Mouse (Mus musculus) intestine, embryonic 14.5 days (tissue): ENCODE results near the gene Gpr3. TPM values are rescaled to one million over a fixed set of nuclear protein-coding genes. Genes with fewer than 3 reads are reported as not detected.

Experiments
- ATAC-seq: fragments of 200-750 bp; cut with Nextera tagmentation; replicated peaks from 2 replicates; pipeline ENCODE4 v1.8.0; 2017; ENCODE audit warnings: low read depth, moderate number of reproducible peaks, moderate TSS enrichment, moderate library complexity; ENCODE audit not compliant: low FRiP score, low TSS enrichment
- DNase-seq: peaks from one replicate; pipeline ENCODE4 v3.0.0-alpha.2; 2018; ENCODE audit warnings: low spot score
- H3K27ac ChIP-seq: fragments of 300-500 bp; sonication (generic); 2 replicates; pipeline ENCODE4 v1.5.1; 2014; ENCODE audit warnings: low read depth, mild to moderate bottlenecking, control low read depth
- H3K27me3 ChIP-seq: fragments of 300-500 bp; sonication (generic); replicated peaks from 2 replicates; pipeline ENCODE4 v1.6.1; 2014; ENCODE audit warnings: low read length, control low read depth; ENCODE audit not compliant: control insufficient read depth, insufficient read depth
- H3K36me3 ChIP-seq: fragments of 300-500 bp; sonication (generic); 2 replicates; pipeline ENCODE4 v1.6.1; 2014; ENCODE audit warnings: low read length, control low read depth; ENCODE audit not compliant: control insufficient read depth, insufficient read depth
- H3K4me1 ChIP-seq: fragments of 300-500 bp; sonication (generic); replicated peaks from 2 replicates; pipeline ENCODE4 v1.6.1; 2014; ENCODE audit warnings: low read length, control low read depth, mixed read lengths; ENCODE audit not compliant: control insufficient read depth, insufficient read depth
- H3K4me2 ChIP-seq: fragments of 300-500 bp; sonication (generic); 2 replicates; pipeline ENCODE4 v1.6.1; 2014; ENCODE audit warnings: low read length
- H3K4me3 ChIP-seq: fragments of 300-500 bp; sonication (generic); 2 replicates; pipeline ENCODE4 v1.5.1; 2014; ENCODE audit warnings: low read depth, low read length, control low read depth, mixed read lengths
- H3K9ac ChIP-seq: fragments of 300-500 bp; sonication (generic); 2 replicates; pipeline ENCODE4 v1.6.1; 2014; ENCODE audit warnings: mild to moderate bottlenecking, low read length
- H3K9me3 ChIP-seq: fragments of 300-500 bp; sonication (generic); 2 replicates; pipeline ENCODE4 v1.6.1; 2016; ENCODE audit warnings: low read length, control low read depth; ENCODE audit not compliant: control insufficient read depth
- WGBS: fragments of 180-500 bp; shearing (Covaris S2); extraction: QIAGEN DNeasy Blood & Tissue Kit; methylation state at CpG from one replicate; pipeline ENCODE4 v1.1.7; 2014; 5-methylcytosine and 5-hydroxymethylcytosine counted together
- polyA plus RNA-seq: library from polyadenylated mRNA; unstranded; fragments of >200 nt; fragmentation: Nextera tagmentation; extraction: Ambion mirVana; gene quantifications from 2 replicates; pipeline ENCODE4 v1.2.1, GENCODE M21; 2014

Gene Gpr3
- polyA plus RNA-seq, 1 experiment from 2014 or later = not detected

GRCm38 (mm10) chr4:133251214-133251613, 38.9 kb upstream of the Gpr3 start:
- no peak for DNase-seq
- H3K4me1 ChIP-seq = peaks cover 6% of the 10 kb centered on the region
- 0 out of 2 replicates have a peak, but pooled peaks have one; percentile 23 for ATAC-seq
- H3K36me3 ChIP-seq = no peaks in the 10 kb centered on the region
- H3K4me3 ChIP-seq = peak overlapping the region; percentile 33
- H3K9me3 ChIP-seq = no peaks in the 10 kb centered on the region
- H3K27ac ChIP-seq = no peak overlapping the region
- peak overlapping the region; percentile 13; the same call in 1 of the 2 replicates for H3K9ac ChIP-seq
- peak overlapping the region; percentile 70 for H3K4me2 ChIP-seq
- under 1% methylated on average over 31 of the region's 31 CpGs for WGBS
- H3K27me3 ChIP-seq = peaks cover 72% of the 10 kb centered on the region

DNA sequence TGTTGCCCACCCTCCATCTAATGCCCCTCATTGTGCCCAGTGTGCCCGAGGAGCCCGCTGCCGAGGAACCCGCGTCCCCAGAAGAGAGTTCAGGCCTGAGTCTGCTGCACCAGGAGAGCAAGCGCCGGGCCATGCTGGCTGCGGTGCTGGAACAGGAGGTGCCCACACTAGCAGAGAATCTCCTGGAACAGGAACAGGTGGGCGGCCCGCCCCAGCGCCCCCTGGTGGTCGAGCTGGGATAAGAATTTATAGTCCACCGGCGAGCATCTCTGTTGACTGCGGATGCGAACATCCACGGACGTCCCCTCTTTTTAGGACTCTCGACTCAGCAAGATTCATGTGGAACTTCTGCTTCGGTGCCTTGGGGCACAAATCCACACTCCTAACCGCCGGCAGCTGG, 38.3 kb upstream of the Gpr3 start:
- peak overlapping the region; percentile 70 for H3K4me2 ChIP-seq
- H3K4me1 ChIP-seq = peaks cover 6% of the 10 kb centered on the region
- no peak overlapping the region for H3K27ac ChIP-seq
- peak; percentile 96 for DNase-seq
- H3K9me3 ChIP-seq = no peaks in the 10 kb centered on the region
- H3K9ac ChIP-seq = no peak overlapping the region
- peak; percentile 28; the same call in 1 of the 2 replicates for ATAC-seq
- 2% methylated on average over 22 of the region's 22 CpGs for WGBS
- H3K27me3 ChIP-seq = peaks cover 69% of the 10 kb centered on the region
- no peaks in the 10 kb centered on the region for H3K36me3 ChIP-seq
- peak overlapping the region; percentile 33 for H3K4me3 ChIP-seq

DNA sequence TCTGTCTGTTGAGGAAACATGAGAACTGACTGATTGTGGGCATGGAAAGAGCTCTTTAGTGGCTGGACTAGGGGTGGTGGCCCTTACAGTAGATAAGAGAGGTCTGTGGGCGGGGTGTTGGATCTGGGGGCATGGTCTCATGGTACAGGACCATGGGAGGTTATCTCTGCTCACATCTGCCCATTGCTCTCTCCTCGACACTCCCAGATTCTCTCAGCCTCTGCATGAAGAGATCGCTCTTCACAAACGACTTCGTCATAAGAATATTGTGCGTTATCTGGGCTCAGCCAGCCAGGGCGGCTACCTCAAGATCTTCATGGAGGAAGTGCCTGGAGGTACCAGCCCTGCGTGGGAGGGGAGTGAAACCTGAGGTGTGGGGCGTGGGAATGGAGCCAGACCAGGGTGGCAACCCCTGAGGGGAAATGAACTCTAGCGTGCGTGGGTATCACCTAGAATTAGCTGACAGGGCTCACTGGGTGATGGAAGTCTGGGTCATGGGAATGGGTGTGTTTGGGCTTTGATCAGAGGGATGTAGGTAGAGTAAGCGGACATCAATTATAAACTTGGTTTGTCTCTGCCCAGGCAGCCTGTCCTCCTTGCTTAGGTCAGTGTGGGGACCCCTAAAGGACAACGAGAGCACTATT, 35.6 kb upstream of the Gpr3 start:
- Histone ChIP-seq H3K9ac (no peak overlapping the region), H3K36me3 (no peaks in the 10 kb centered on the region), H3K27ac (no peak overlapping the region), H3K4me1 (peaks cover 6% of the 10 kb centered on the region), H3K4me3 (no peak overlapping the region), H3K27me3 (peaks cover 66% of the 10 kb centered on the region), H3K4me2 (no peak overlapping the region), H3K9me3 (no peaks in the 10 kb centered on the region)
- ATAC-seq (no peak), DNase-seq (no peak)
- 66% methylated on average over 13 of the region's 13 CpGs for WGBS

- DNase-seq (no peak), ATAC-seq (no peak)
- peaks cover 7% of the 10 kb centered on the region for H3K4me1 ChIP-seq
- no peak overlapping the region for H3K4me3 ChIP-seq
- H3K27ac ChIP-seq = no peak overlapping the region
- no peak overlapping the region for H3K9ac ChIP-seq
- H3K27me3 ChIP-seq = peaks cover 64% of the 10 kb centered on the region
- no peak overlapping the region for H3K4me2 ChIP-seq
- H3K36me3 ChIP-seq = no peaks in the 10 kb centered on the region
- WGBS = 25% methylated on average over 15 of the region's 15 CpGs
- no peaks in the 10 kb centered on the region for H3K9me3 ChIP-seq
Measured at GRCm38 (mm10) chr4:133247072-133247471, 34.7 kb upstream of the Gpr3 start.

- ATAC-seq = no peak
- Histone ChIP-seq H3K4me1 (peaks cover 11% of the 10 kb centered on the region; the same call in 1 of the 2 replicates), H3K27ac (no peak overlapping the region), H3K27me3 (peaks cover 36% of the 10 kb centered on the region), H3K9me3 (no peaks in the 10 kb centered on the region), H3K4me3 (no peak overlapping the region), H3K36me3 (no peaks in the 10 kb centered on the region), H3K9ac (no peak overlapping the region), H3K4me2 (no peak overlapping the region)
- DNase-seq = no peak
- 84% methylated on average over 1 of the region's 1 CpGs for WGBS
Measured at GRCm38 (mm10) chr4:133244289-133244688, 32.0 kb upstream of the Gpr3 start.

DNA sequence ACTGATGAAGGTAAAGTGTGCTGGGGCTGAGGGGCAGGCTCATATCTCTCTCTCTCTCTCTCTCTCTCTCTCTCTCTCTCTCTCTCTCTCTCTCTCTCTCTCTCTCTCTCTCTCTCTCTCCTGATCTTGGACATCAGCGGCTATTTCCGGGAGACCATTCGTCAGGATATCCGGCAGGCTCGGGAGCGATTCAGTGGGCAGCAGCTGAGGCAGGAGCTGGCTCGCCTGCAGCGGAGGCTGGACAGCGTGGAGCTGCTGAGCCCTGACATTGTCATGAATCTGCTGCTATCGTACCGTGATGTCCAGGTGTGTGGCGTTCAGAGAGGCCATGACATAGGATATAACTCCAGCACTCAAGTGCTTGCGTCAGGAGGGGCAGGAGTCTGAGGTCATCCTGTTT, 31.2 kb upstream of the Gpr3 start:
- no peak overlapping the region for H3K4me2 ChIP-seq
- H3K36me3 ChIP-seq = no peaks in the 10 kb centered on the region
- H3K27ac ChIP-seq = no peak overlapping the region
- H3K9ac ChIP-seq = no peak overlapping the region
- ATAC-seq = no peak
- WGBS = 31% methylated on average over 13 of the region's 13 CpGs
- no peak overlapping the region for H3K4me3 ChIP-seq
- peaks cover 11% of the 10 kb centered on the region; the same call in 1 of the 2 replicates for H3K4me1 ChIP-seq
- no peak for DNase-seq
- H3K27me3 ChIP-seq = peaks cover 31% of the 10 kb centered on the region
- no peaks in the 10 kb centered on the region for H3K9me3 ChIP-seq

DNA sequence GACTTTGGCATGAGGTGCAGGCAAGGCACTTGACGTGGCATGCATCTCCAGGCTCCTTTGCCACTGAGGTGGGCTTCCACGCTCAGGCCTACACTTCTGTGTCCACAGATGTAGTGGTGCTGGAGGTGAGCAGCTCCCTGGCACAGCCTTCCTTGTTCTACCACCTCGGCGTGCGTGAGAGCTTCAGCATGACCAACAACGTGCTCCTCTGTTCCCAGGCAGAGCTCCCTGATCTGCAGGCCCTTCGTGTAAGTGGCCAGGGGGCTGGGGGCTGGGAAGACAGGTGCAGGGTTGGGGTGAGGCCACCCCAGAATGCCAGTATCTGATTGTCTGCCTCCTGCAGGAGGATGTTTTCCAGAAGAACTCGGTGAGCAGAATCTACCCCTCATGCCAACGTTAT, 30.4 kb upstream of the Gpr3 start:
- ATAC-seq = no peak
- Histone ChIP-seq H3K36me3 (no peaks in the 10 kb centered on the region), H3K27me3 (peaks cover 26% of the 10 kb centered on the region), H3K9me3 (no peaks in the 10 kb centered on the region), H3K4me2 (no peak overlapping the region), H3K27ac (no peak overlapping the region), H3K9ac (no peak overlapping the region), H3K4me3 (no peak overlapping the region), H3K4me1 (peaks cover 11% of the 10 kb centered on the region; the same call in 1 of the 2 replicates)
- WGBS = 62% methylated on average over 9 of the region's 9 CpGs
- no peak for DNase-seq

GRCm38 (mm10) chr4:133241910-133242309, 29.6 kb upstream of the Gpr3 start:
- 20% methylated on average over 11 of the region's 11 CpGs for WGBS
- peak overlapping the region; percentile 90 for H3K4me2 ChIP-seq
- H3K9ac ChIP-seq = no peak overlapping the region
- H3K4me3 ChIP-seq = peak overlapping the region; percentile 61
- no peaks in the 10 kb centered on the region for H3K36me3 ChIP-seq
- no peak overlapping the region for H3K27ac ChIP-seq
- ATAC-seq (no peak), DNase-seq (no peak)
- peaks cover 19% of the 10 kb centered on the region; the same call in 1 of the 2 replicates for H3K27me3 ChIP-seq
- no peaks in the 10 kb centered on the region for H3K9me3 ChIP-seq
- H3K4me1 ChIP-seq = peaks cover 11% of the 10 kb centered on the region; the same call in 1 of the 2 replicates
